Mouse (Mus musculus) bone marrow macrophage, adult 2 months (primary cell): Measurements from ENCODE around the gene Olfr541.

Experiments
- CTCF ChIP-seq: IDR thresholded peaks from 2 replicates; pipeline ENCODE4 v1.5.1; 2012; ENCODE audit warnings: low read depth, mild to moderate bottlenecking, low read length, moderate library complexity
- POLR2A ChIP-seq: IDR thresholded peaks from 2 replicates; pipeline ENCODE4 v1.6.1; 2012; ENCODE audit warnings: mild to moderate bottlenecking, low read depth, low read length, borderline replicate concordance

GRCm38 (mm10) chr7:140747402-140747801 is 50.3 kb downstream of the Olfr541 start:
- TF ChIP-seq POLR2A (no peak), CTCF (no peak)
